Mouse (Mus musculus): ENCODE measurements at regions not wholly inside any gene's neighbourhood (a gene's known extent, or its start where the extent isn't known, plus 50 kb on each side); places are given as distances from the start of the nearest gene placed in this dataset.

DNA sequence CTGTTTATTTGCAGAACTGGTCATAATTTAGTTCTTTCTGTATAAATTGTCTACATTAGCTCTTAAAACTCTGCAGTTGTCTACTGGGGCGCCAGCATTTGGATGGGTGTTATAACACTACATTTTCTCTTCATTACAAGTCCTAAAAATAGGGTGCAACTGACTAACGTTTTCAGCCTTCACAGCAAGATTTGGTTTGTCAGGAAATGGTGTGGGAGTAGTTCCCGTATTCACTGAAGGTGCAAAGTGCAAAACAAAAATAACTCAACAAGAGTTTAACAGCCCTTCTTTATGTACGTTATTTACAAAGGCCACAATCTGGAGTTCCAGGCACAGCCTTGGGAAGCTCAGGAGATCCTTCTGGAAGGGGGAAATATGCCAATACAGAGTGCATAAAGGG, 642.7 kb downstream of the Car8 start:
- Histone ChIP-seq H3K9me3 (replicated peaks; ENCODE audit: control insufficient read depth, low read length) (no peaks in the 10 kb centered on the region), H3K27me3 (ENCODE audit: control insufficient read depth, insufficient read depth, low read length) (no peaks in the 10 kb centered on the region), H3K4me2 (ENCODE audit: low read depth, low read length) (no peak overlapping the region), H3K9ac (replicated peaks; ENCODE audit: low read depth, low read length) (no peak overlapping the region), H3K4me1 (ENCODE audit: control insufficient read depth, insufficient read depth) (no peaks in the 10 kb centered on the region), H3K4me3 (ENCODE audit: low read depth, low read length) (no peak overlapping the region), H3K27ac (ENCODE audit: low read depth) (no peak overlapping the region), H3K36me3 (replicated peaks; ENCODE audit: control insufficient read depth, insufficient read depth, low read length) (no peaks in the 10 kb centered on the region)
- 31% methylated on average over 4 of the region's 4 CpGs for WGBS
- ATAC-seq (ENCODE audit: insufficient read depth, low read depth) (no peak), DNase-seq (ENCODE audit: low spot score) (no peak)
- TF ChIP-seq EP300 (IDR thresholded peaks at IDR 0.05; ENCODE audit: low read depth) (no peak), CTCF (IDR thresholded peaks at IDR 0.05; ENCODE audit: low read depth) (no peak)

DNA sequence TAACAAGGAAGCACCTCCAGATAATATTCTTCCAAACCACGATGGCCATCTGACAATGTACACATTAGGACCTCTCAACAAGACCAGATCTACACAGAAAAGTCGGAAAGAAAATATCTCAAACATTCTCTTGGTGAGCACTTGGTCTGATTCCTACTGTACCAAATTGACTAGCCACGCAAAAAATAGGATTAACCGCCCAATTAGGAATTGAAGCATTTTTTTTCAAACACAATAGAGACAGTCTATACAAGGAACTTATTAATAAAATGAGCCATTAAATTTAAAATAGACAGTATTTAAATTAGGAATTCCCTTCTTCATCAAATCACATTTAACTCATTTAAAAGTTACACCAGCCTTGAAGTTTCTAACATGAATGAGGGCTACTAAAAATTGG, 655.0 kb downstream of the Car8 start:
- Histone ChIP-seq H3K27ac (ENCODE audit: low read depth) (no peak overlapping the region), H3K36me3 (replicated peaks; ENCODE audit: control insufficient read depth, insufficient read depth, low read length) (no peaks in the 10 kb centered on the region), H3K4me2 (ENCODE audit: low read depth, low read length) (no peak overlapping the region), H3K9ac (replicated peaks; ENCODE audit: low read depth, low read length) (no peak overlapping the region), H3K27me3 (ENCODE audit: control insufficient read depth, insufficient read depth, low read length) (no peaks in the 10 kb centered on the region), H3K4me3 (ENCODE audit: low read depth, low read length) (no peak overlapping the region), H3K4me1 (ENCODE audit: control insufficient read depth, insufficient read depth) (no peaks in the 10 kb centered on the region), H3K9me3 (replicated peaks; ENCODE audit: control insufficient read depth, low read length) (no peaks in the 10 kb centered on the region)
- ATAC-seq (ENCODE audit: insufficient read depth, low read depth) (no peak), DNase-seq (ENCODE audit: low spot score) (no peak)
- no peak for TF ChIP-seq CTCF (IDR thresholded peaks at IDR 0.05; ENCODE audit: low read depth)
- TF ChIP-seq EP300 (IDR thresholded peaks at IDR 0.05; ENCODE audit: low read depth) = no peak
- 80% methylated on average over 4 of the region's 4 CpGs for WGBS

DNA sequence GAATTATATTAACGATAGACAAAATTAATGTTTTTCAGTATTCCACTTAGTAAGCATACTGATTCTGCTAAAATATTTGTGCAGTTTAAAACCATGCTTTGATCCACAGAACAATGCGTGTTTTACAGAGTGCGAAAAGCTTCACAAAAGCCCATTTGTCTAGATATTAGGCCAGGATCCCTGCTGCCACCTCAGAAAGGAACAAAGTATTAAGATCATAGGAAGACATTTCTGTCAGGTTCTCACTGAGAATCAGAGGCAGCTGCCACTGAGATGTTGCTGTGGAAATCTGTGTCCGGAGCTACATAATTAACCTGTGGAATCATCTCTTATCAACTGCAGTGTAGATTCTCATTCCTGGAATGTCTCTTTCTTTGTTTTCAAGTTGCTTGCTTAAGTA, 656.9 kb downstream of the Car8 start:
- H3K4me2 ChIP-seq (ENCODE audit: low read depth, low read length) = no peak overlapping the region
- no peak for DNase-seq (ENCODE audit: low spot score)
- no peak overlapping the region for H3K27ac ChIP-seq (ENCODE audit: low read depth)
- no peaks in the 10 kb centered on the region for H3K27me3 ChIP-seq (ENCODE audit: control insufficient read depth, insufficient read depth, low read length)
- H3K4me1 ChIP-seq (ENCODE audit: control insufficient read depth, insufficient read depth) = no peaks in the 10 kb centered on the region
- H3K4me3 ChIP-seq (ENCODE audit: low read depth, low read length) = no peak overlapping the region
- no peak for TF ChIP-seq CTCF (IDR thresholded peaks at IDR 0.05; ENCODE audit: low read depth)
- no peak for TF ChIP-seq EP300 (IDR thresholded peaks at IDR 0.05; ENCODE audit: low read depth)
- no peak for ATAC-seq (ENCODE audit: insufficient read depth, low read depth)
- no peaks in the 10 kb centered on the region for H3K9me3 ChIP-seq (replicated peaks; ENCODE audit: control insufficient read depth, low read length)
- 79% methylated on average over 4 of the region's 4 CpGs for WGBS
- no peaks in the 10 kb centered on the region for H3K36me3 ChIP-seq (replicated peaks; ENCODE audit: control insufficient read depth, insufficient read depth, low read length)
- no peak overlapping the region for H3K9ac ChIP-seq (replicated peaks; ENCODE audit: low read depth, low read length)

DNA sequence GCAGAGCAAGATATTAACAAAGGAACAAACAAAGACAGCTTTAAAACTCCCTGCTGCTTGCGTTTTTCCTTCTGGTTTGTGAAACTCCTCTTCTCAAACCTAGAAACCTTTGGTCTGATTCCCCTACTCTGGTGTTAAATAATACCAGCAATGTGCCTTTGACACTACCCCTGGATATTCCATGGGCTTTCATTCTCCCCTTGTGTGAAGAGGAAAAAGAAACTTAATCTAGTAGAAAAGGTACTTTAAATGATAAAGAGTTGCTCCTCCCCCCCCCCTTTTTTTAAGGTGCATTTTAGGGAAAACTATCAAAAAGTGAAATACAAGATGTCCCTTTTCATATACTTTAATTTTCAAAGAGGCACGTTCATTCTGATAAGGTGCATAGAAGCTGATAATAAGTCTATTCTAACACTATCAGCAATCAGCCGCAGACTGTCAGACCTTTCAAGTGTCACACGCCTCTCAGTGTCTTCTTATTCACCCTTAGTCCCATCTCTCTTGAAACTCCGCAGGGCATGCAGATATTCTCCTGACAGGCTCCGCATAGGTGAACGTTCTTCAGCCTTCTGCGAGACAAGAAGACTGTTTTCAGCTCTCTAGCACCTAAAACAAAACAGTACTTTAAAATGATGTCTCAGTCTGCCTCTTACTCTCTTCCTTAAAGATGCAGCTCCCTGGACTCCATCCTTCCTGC, 657.5 kb downstream of the Car8 start:
- Histone ChIP-seq H3K9ac (replicated peaks; ENCODE audit: low read depth, low read length) (no peak overlapping the region), H3K27ac (ENCODE audit: low read depth) (no peak overlapping the region), H3K4me1 (ENCODE audit: control insufficient read depth, insufficient read depth) (no peaks in the 10 kb centered on the region), H3K4me3 (ENCODE audit: low read depth, low read length) (no peak overlapping the region), H3K36me3 (replicated peaks; ENCODE audit: control insufficient read depth, insufficient read depth, low read length) (no peaks in the 10 kb centered on the region), H3K9me3 (replicated peaks; ENCODE audit: control insufficient read depth, low read length) (no peaks in the 10 kb centered on the region), H3K4me2 (ENCODE audit: low read depth, low read length) (no peak overlapping the region), H3K27me3 (ENCODE audit: control insufficient read depth, insufficient read depth, low read length) (no peaks in the 10 kb centered on the region)
- ATAC-seq (ENCODE audit: insufficient read depth, low read depth) (no peak), DNase-seq (ENCODE audit: low spot score) (no peak)
- 36% methylated on average over 8 of the region's 8 CpGs for WGBS
- TF ChIP-seq EP300 (IDR thresholded peaks at IDR 0.05; ENCODE audit: low read depth) = no peak
- no peak for TF ChIP-seq CTCF (IDR thresholded peaks at IDR 0.05; ENCODE audit: low read depth)

DNA sequence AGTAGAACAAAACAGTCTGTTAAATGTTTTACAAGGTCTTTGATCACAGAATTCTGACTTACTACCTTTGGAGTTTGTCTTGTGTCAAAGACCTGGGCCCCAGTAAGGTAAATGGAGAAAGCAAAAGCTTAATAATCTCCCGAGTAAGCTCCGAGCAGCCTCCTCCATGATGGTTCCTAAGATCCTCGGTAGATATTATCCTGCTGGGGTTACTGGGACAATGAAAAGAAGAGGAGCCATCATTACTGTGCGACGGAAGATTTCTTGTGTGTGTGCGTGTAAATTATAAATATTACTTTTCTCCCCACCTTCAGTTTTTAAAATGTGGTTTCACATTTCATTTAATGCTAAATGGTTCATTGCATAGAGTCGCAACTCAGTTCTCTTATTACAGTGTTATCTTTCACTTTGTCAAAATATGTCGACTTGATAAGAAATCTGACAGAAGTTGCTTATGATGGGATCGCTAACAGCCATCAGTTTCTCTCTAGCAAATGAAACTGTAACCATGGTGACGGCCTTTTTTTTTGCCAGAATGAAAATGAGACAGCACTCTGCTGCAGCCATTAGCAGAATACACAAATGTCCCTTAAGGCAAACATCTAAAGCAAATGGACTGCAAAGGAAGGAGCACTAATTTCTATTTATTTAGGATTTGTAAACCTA, 658.2 kb downstream of the Car8 start:
- Histone ChIP-seq H3K4me2 (ENCODE audit: low read depth, low read length) (no peak overlapping the region), H3K9ac (replicated peaks; ENCODE audit: low read depth, low read length) (no peak overlapping the region), H3K27ac (ENCODE audit: low read depth) (no peak overlapping the region), H3K4me3 (ENCODE audit: low read depth, low read length) (no peak overlapping the region), H3K9me3 (replicated peaks; ENCODE audit: control insufficient read depth, low read length) (no peaks in the 10 kb centered on the region), H3K27me3 (ENCODE audit: control insufficient read depth, insufficient read depth, low read length) (no peaks in the 10 kb centered on the region), H3K36me3 (replicated peaks; ENCODE audit: control insufficient read depth, insufficient read depth, low read length) (no peaks in the 10 kb centered on the region), H3K4me1 (ENCODE audit: control insufficient read depth, insufficient read depth) (no peaks in the 10 kb centered on the region)
- TF ChIP-seq CTCF (IDR thresholded peaks at IDR 0.05; ENCODE audit: low read depth) = no peak
- no peak for TF ChIP-seq EP300 (IDR thresholded peaks at IDR 0.05; ENCODE audit: low read depth)
- ATAC-seq (ENCODE audit: insufficient read depth, low read depth) (no peak), DNase-seq (ENCODE audit: low spot score) (no peak)
- 82% methylated on average over 10 of the region's 10 CpGs for WGBS

DNA sequence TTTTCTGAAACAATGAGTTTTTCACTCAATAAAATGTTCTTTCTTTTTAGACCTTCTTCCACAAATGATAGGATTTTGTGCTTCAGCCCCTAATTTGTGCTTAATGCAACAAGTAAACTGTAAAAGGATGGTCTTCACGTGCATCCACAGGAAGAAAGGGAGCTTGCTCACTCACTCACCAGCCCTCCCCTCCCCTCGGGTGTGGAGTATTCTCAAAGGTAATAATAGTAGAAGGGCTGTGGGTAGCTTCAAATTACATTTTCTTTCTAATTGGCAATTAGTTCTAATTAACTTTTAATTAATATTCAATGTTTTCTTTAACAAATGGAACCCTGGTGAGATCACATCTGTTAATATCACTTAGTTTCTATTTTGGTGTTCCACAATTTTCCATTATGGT, 664.8 kb downstream of the Car8 start:
- DNase-seq (ENCODE audit: low spot score) = no peak
- H3K27me3 ChIP-seq (ENCODE audit: control insufficient read depth, insufficient read depth, low read length) = no peaks in the 10 kb centered on the region
- H3K4me2 ChIP-seq (ENCODE audit: low read depth, low read length) = no peak overlapping the region
- H3K27ac ChIP-seq (ENCODE audit: low read depth) = no peak overlapping the region
- H3K4me1 ChIP-seq (ENCODE audit: control insufficient read depth, insufficient read depth) = no peaks in the 10 kb centered on the region
- H3K36me3 ChIP-seq (replicated peaks; ENCODE audit: control insufficient read depth, insufficient read depth, low read length) = no peaks in the 10 kb centered on the region
- no peak for ATAC-seq (ENCODE audit: insufficient read depth, low read depth)
- H3K9ac ChIP-seq (replicated peaks; ENCODE audit: low read depth, low read length) = no peak overlapping the region
- H3K4me3 ChIP-seq (ENCODE audit: low read depth, low read length) = no peak overlapping the region
- no peaks in the 10 kb centered on the region for H3K9me3 ChIP-seq (replicated peaks; ENCODE audit: control insufficient read depth, low read length)
- TF ChIP-seq CTCF (IDR thresholded peaks at IDR 0.05; ENCODE audit: low read depth) = no peak
- no peak for TF ChIP-seq EP300 (IDR thresholded peaks at IDR 0.05; ENCODE audit: low read depth)
- 60% methylated on average over 2 of the region's 2 CpGs for WGBS

All from heart, postnatal 0 days (tissue).